Mouse (Mus musculus) CH12.LX (cell line): ENCODE data around the gene Etnk2. TPM values are rescaled to one million over a fixed set of nuclear protein-coding genes. Genes with fewer than 3 reads are reported as not detected.

ENCODE experiments used
- DNase-seq: peaks from one replicate; pipeline ENCODE4 v3.0.0-alpha.2; 2013; ENCODE audit errors: extremely low read depth
- H3K27ac ChIP-seq: 2 replicates; pipeline ENCODE4 v1.5.1; 2012; ENCODE audit warnings: low read depth, mild to moderate bottlenecking, control low read depth, moderate library complexity; ENCODE audit not compliant: insufficient read depth
- H3K27me3 ChIP-seq: replicated peaks from 2 replicates; pipeline ENCODE3; 2012; ENCODE audit warnings: inconsistent platforms
- H3K36me3 ChIP-seq, 2 experiments: replicated peaks in 1 of 2; 2 replicates each; pipeline versions ENCODE3 to v1.6.1; 2012; ENCODE audit warnings: inconsistent platforms in 1 of 2, low read length in 1 of 2, mild to moderate bottlenecking in 1 of 2, mixed read lengths in 1 of 2, moderate library complexity in 1 of 2; ENCODE audit not compliant: control insufficient read depth in 1 of 2, insufficient read depth in 1 of 2
- H3K4me1 ChIP-seq, 2 experiments: 2 replicates each; pipeline ENCODE4 v1.6.1; 2012; ENCODE audit warnings: inconsistent platforms in 1 of 2, moderate library complexity in 1 of 2; ENCODE audit not compliant: insufficient read depth in 2 of 2, control insufficient read depth in 1 of 2
- H3K4me2 ChIP-seq: 2 replicates; pipeline ENCODE4 v1.6.1; 2012; ENCODE audit warnings: low read depth, mild to moderate bottlenecking, control low read depth; ENCODE audit not compliant: poor library complexity, insufficient read depth, severe bottlenecking
- H3K4me3 ChIP-seq, 3 experiments: fragments of 150-350 bp in 1 of 3; sonication (generic) in 1 of 3; replicated peaks in 1 of 3; 2 replicates each; pipeline versions ENCODE3 to v1.5.1; 2011 to 2012; ENCODE audit warnings: low read depth in 2 of 3, low read length in 2 of 3, mild to moderate bottlenecking in 2 of 3, moderate library complexity in 2 of 3, control low read depth in 1 of 3, improper control_type of control experiment in 1 of 3, inconsistent platforms in 1 of 3, mixed read lengths in 1 of 3; ENCODE audit not compliant: poor library complexity in 1 of 3
- H3K79me2 ChIP-seq: replicated peaks from 2 replicates; pipeline ENCODE4 v1.6.1; 2012; ENCODE audit warnings: mild to moderate bottlenecking, moderate library complexity; ENCODE audit not compliant: control insufficient read depth, poor library complexity, insufficient read depth, severe bottlenecking; ENCODE audit errors: extremely low read depth
- H3K9ac ChIP-seq: 2 replicates; pipeline ENCODE4 v1.6.1; 2012; ENCODE audit warnings: low read depth, mild to moderate bottlenecking, control low read depth, moderate library complexity; ENCODE audit not compliant: insufficient read depth
- H3K9me3 ChIP-seq: replicated peaks from 2 replicates; pipeline ENCODE3; 2012; ENCODE audit warnings: low read length, inconsistent platforms, mixed read lengths
- BHLHE40 ChIP-seq: IDR thresholded peaks from 2 replicates; pipeline ENCODE4 v1.6.1; 2011; ENCODE audit warnings: mild to moderate bottlenecking, low read depth, low read length, improper control_type of control experiment
- CHD1 ChIP-seq: IDR thresholded peaks from 2 replicates; pipeline ENCODE4 v1.6.1; 2012; ENCODE audit warnings: low read depth, low read length, improper control_type of control experiment, inconsistent platforms
- CHD2 ChIP-seq: IDR thresholded peaks from 2 replicates; pipeline ENCODE4 v1.6.1; 2011; ENCODE audit warnings: low read length, improper control_type of control experiment
- CTCF ChIP-seq, 2 experiments: IDR thresholded peaks in 1 of 2; conservative IDR thresholded peaks in 1 of 2; 2 replicates each; pipeline ENCODE4 v1.5.1; 2011 to 2012; ENCODE audit warnings: low read depth in 2 of 2, low read length in 2 of 2, improper control_type of control experiment in 1 of 2, inconsistent platforms in 1 of 2, mild to moderate bottlenecking in 1 of 2, moderate library complexity in 1 of 2
- E2F4 ChIP-seq: IDR thresholded peaks from 2 replicates; pipeline ENCODE4 v1.6.1; 2011; ENCODE audit warnings: low read depth, low read length, improper control_type of control experiment; ENCODE audit not compliant: insufficient replicate concordance
- ELF1 ChIP-seq: IDR thresholded peaks from 2 replicates; pipeline ENCODE4 v1.6.1; 2014; ENCODE audit warnings: low read depth, mild to moderate bottlenecking, inconsistent platforms, low read length, improper control_type of control experiment
- EP300 ChIP-seq: IDR thresholded peaks from 2 replicates; pipeline ENCODE4 v1.6.1; 2011; ENCODE audit warnings: low read length, improper control_type of control experiment
- ETS1 ChIP-seq: conservative IDR thresholded peaks from 2 replicates; pipeline ENCODE4 v1.6.1; 2012; ENCODE audit warnings: low read depth, mild to moderate bottlenecking, inconsistent platforms, low read length, improper control_type of control experiment, moderate library complexity
- GABPA ChIP-seq: IDR thresholded peaks from 2 replicates; pipeline ENCODE4 v1.6.1; 2012; ENCODE audit warnings: low read depth, low read length, improper control_type of control experiment, inconsistent platforms; ENCODE audit not compliant: insufficient replicate concordance
- IRF4 ChIP-seq: IDR thresholded peaks from 2 replicates; pipeline ENCODE4 v1.6.1; 2014; ENCODE audit warnings: low read depth, mild to moderate bottlenecking, inconsistent platforms, low read length, improper control_type of control experiment
- JUN ChIP-seq: IDR thresholded peaks from 2 replicates; pipeline ENCODE4 v1.6.1; 2011; ENCODE audit warnings: low read depth, mild to moderate bottlenecking, low read length, improper control_type of control experiment, moderate library complexity; ENCODE audit not compliant: insufficient read depth
- JUND ChIP-seq: conservative IDR thresholded peaks from 2 replicates; pipeline ENCODE4 v1.6.1; 2011; ENCODE audit warnings: low read depth, low read length, improper control_type of control experiment
- KAT2A ChIP-seq: IDR thresholded peaks from 2 replicates; pipeline ENCODE4 v1.6.1; 2012; ENCODE audit warnings: low read length, improper control_type of control experiment, inconsistent platforms; ENCODE audit not compliant: insufficient replicate concordance
- MAX ChIP-seq: IDR thresholded peaks from 2 replicates; pipeline ENCODE4 v1.6.1; 2011; ENCODE audit warnings: low read length, improper control_type of control experiment
- NELFE ChIP-seq: IDR thresholded peaks from 2 replicates; pipeline ENCODE4 v1.6.1; 2011; ENCODE audit warnings: low read depth, low read length, improper control_type of control experiment
- POLR2AphosphoS2 ChIP-seq: IDR thresholded peaks from 2 replicates; pipeline ENCODE4 v1.6.1; 2011; ENCODE audit warnings: low read depth, low read length, improper control_type of control experiment
- RAD21 ChIP-seq: IDR thresholded peaks from 2 replicates; pipeline ENCODE4 v1.6.1; 2011; ENCODE audit warnings: low read depth, mild to moderate bottlenecking, low read length, improper control_type of control experiment, moderate library complexity
- RCOR1 ChIP-seq: conservative IDR thresholded peaks from 2 replicates; pipeline ENCODE4 v1.6.1; 2012; ENCODE audit warnings: low read depth, mild to moderate bottlenecking, inconsistent platforms, low read length, improper control_type of control experiment
- SIN3A ChIP-seq: IDR thresholded peaks from 2 replicates; pipeline ENCODE4 v1.6.1; 2012; ENCODE audit warnings: low read length, improper control_type of control experiment, inconsistent platforms
- SMC3 ChIP-seq: IDR thresholded peaks from 2 replicates; pipeline ENCODE4 v1.6.1; 2011; ENCODE audit warnings: low read depth, low read length, improper control_type of control experiment
- UBTF ChIP-seq: IDR thresholded peaks from 2 replicates; pipeline ENCODE4 v1.6.1; 2012; ENCODE audit warnings: low read depth, mild to moderate bottlenecking, inconsistent platforms, low read length, improper control_type of control experiment, moderate library complexity
- USF2 ChIP-seq: conservative IDR thresholded peaks from 2 replicates; pipeline ENCODE4 v1.6.1; 2011; ENCODE audit warnings: low read depth, low read length, improper control_type of control experiment
- ZC3H11A ChIP-seq: IDR thresholded peaks from 2 replicates; pipeline ENCODE4 v1.6.1; 2012; ENCODE audit warnings: low read depth, mild to moderate bottlenecking, inconsistent platforms, low read length, improper control_type of control experiment
- ZKSCAN1 ChIP-seq: IDR thresholded peaks from 2 replicates; pipeline ENCODE4 v1.6.1; 2012; ENCODE audit warnings: low read depth, inconsistent platforms, low read length, improper control_type of control experiment, borderline replicate concordance
- ZNF384 ChIP-seq: IDR thresholded peaks from 2 replicates; pipeline ENCODE4 v1.6.1; 2012; ENCODE audit warnings: low read depth, low read length, improper control_type of control experiment, inconsistent platforms
- dilution Hi-C: fragments of 300-500 bp; cut with MboI; formaldehyde crosslinking; loops from 2 replicates; pipeline ENCODE4 v1.14.3; 2020; ENCODE audit warnings: low sequenced_read_pairs; ENCODE audit not compliant: extremely low pct_unique_long_range_greater_than_20kb, extremely low pct_ligation_motif_present
- in situ Hi-C: fragments of 300-500 bp; cut with MboI; formaldehyde crosslinking; loops from 3 replicates; pipeline ENCODE4 v1.14.3; 2019; ENCODE audit warnings: low sequenced_read_pairs, low pct_ligation_motif_present, low pct_unique_long_range_greater_than_20kb, mixed read lengths
- polyA plus RNA-seq: library from polyadenylated mRNA; unstranded; fragments of >175 nt; gene quantifications from 2 replicates; pipeline ENCODE4 v1.2.1, GENCODE M21; 2012; ENCODE audit warnings: low read depth; ENCODE audit not compliant: insufficient read length
- total RNA-seq, 2 experiments: library from RNA; depleted of rRNA; stranded (reverse); fragments of 300-350 nt in 1 of 2; fragments of >200 nt in 1 of 2; gene quantifications; 2 replicates each; pipeline ENCODE4 v1.2.3; 2012 to 2014

Gene Etnk2
- total and polyA plus RNA-seq, 3 experiments = 0.30 TPM; not detected in 2

DNA sequence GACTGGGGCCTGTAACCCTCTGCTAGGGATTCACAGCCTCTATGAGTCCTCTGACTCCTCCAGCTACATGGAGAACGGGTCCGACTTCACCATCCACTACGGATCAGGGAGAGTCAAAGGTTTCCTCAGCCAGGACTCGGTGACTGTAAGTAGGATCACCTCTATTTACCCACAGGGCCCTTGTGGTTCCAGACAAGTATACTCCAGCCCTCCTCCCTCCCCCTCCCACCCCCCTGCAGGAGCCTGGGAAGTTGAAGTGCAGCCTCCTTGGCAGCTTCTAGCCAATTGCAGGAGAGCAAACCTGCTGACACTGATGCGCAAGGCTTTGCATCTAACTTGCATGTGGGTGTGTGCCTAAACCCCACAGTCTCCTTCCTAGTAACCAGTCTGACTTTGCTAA lies 7.9 kb upstream of the Etnk2 start:
- H3K4me2 ChIP-seq = peak overlapping the region; percentile 39; the same call in 1 of the 2 replicates
- TF ChIP-seq ELF1 (no peak), E2F4 (no peak), RAD21 (no peak), CHD1 (no peak)
- dilution Hi-C loops (no loop called here), in situ Hi-C loops (loop anchor here (25.0 kb wide), 1 partner anchor 318 kb away; the partner anchor contains the start of genes Mdm4 and Pik3c2b)
- H3K27ac ChIP-seq = no peak overlapping the region
- no peaks in the 10 kb centered on the region for H3K79me2 ChIP-seq
- peak; percentile 51 for DNase-seq
- no peak overlapping the region for H3K9ac ChIP-seq
- H3K4me1 ChIP-seq = peaks cover 18 to 32% of the 10 kb centered on the region in 2 experiments
- H3K9me3 ChIP-seq = no peaks in the 10 kb centered on the region
- no peak overlapping the region for H3K4me3 ChIP-seq
- H3K36me3 ChIP-seq = no peaks in the 10 kb centered on the region
- peaks cover 78% of the 10 kb centered on the region for H3K27me3 ChIP-seq

DNA sequence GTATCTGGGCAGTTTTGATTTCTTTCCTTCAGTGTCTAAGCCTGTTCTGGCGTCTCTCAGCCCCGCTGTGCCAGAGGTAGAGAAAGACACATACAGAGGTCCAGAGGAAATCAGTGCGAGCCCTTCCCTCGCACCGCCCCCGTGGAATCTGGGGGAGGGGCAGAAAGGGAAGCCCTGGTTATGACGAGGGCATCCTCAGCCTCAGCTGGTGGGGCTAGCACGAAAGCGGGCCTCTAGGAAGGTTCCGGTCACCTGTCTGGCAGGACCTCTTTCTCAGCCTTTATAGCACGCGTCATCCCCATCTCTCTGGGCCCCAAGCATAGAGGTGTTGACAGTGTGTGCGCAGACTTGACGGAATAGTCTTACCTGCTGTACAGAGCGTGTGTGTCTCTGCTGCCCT lies 7.5 kb upstream of the Etnk2 start:
- dilution Hi-C loops = no loop called here
- in situ Hi-C loops = loop anchor here (25.0 kb wide), 1 partner anchor 319 kb away; the partner anchor contains the start of genes Mdm4 and Pik3c2b
- DNase-seq = peak; percentile 27
- no peaks in the 10 kb centered on the region for H3K79me2 ChIP-seq
- peaks cover 1% of the 10 kb centered on the region for H3K9me3 ChIP-seq
- H3K4me2 ChIP-seq = peak overlapping the region; percentile 39
- H3K4me3 ChIP-seq = peak overlapping the region in 1 of 3 experiments; percentile 9
- H3K27me3 ChIP-seq = peaks cover 76% of the 10 kb centered on the region
- peaks cover 18 to 32% of the 10 kb centered on the region in 2 experiments for H3K4me1 ChIP-seq
- TF ChIP-seq ETS1 (peak; percentile 58), BHLHE40 (0 out of 2 replicates have a peak, but pooled peaks have one; percentile 6), POLR2AphosphoS2 (no peak)
- TF ChIP-seq, all 38 proteins: peak for 2
- H3K27ac ChIP-seq = no peak overlapping the region
- H3K9ac ChIP-seq = no peak overlapping the region
- no peaks in the 10 kb centered on the region for H3K36me3 ChIP-seq

DNA sequence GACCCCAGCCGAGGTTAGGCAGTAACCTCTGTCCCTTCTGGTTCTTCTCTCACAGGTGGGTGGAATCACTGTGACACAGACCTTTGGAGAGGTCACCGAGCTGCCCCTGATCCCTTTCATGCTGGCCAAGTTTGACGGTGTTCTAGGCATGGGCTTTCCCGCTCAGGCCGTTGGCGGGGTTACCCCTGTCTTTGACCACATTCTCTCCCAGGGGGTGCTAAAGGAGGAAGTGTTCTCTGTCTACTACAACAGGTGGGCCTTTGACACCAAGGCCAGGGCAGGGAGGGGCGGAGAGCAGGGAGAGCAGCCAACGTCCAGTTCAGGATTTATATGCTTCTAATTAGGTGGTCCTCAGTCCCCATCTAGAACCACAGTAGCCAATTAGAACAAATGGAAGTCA lies 7.0 kb upstream of the Etnk2 start:
- H3K4me3 ChIP-seq = peak overlapping the region in 1 of 3 experiments; percentile 9
- no peak overlapping the region for H3K27ac ChIP-seq
- H3K4me2 ChIP-seq = peak overlapping the region; percentile 39
- peaks cover 18 to 32% of the 10 kb centered on the region in 2 experiments for H3K4me1 ChIP-seq
- H3K9ac ChIP-seq = no peak overlapping the region
- peak; percentile 69 for DNase-seq
- in situ Hi-C loops (loop anchor here (25.0 kb wide), 1 partner anchor 319 kb away; the partner anchor contains the start of genes Mdm4 and Pik3c2b), dilution Hi-C loops (no loop called here)
- H3K79me2 ChIP-seq = no peaks in the 10 kb centered on the region
- peaks cover 5% of the 10 kb centered on the region for H3K9me3 ChIP-seq
- H3K36me3 ChIP-seq = no peaks in the 10 kb centered on the region
- H3K27me3 ChIP-seq = peaks cover 76% of the 10 kb centered on the region
- TF ChIP-seq CHD2 (peak; percentile 38; the same call in 1 of the 2 replicates), SIN3A (peak; percentile 30; the same call in 1 of the 2 replicates), MAX (no peak), KAT2A (0 out of 2 replicates have a peak, but pooled peaks have one; percentile 21), GABPA (no peak), ELF1 (peak; percentile 55; the same call in 1 of the 2 replicates), JUND (no peak), CHD1 (no peak), ZKSCAN1 (no peak), IRF4 (peak; percentile 89), CTCF (conservative IDR thresholded peaks at IDR 0.05 in 1 of 2, IDR thresholded peaks at IDR 0.05 in 1 of 2; ENCODE audit: low read depth in 2 of 2, low read length in 2 of 2) (no peak), NELFE (no peak), USF2 (no peak), ZNF384 (no peak), SMC3 (no peak), UBTF (no peak), RCOR1 (peak; percentile 70), JUN (no peak), ZC3H11A (no peak), EP300 (peak; percentile 84)
